In the genomic region with DNA sequence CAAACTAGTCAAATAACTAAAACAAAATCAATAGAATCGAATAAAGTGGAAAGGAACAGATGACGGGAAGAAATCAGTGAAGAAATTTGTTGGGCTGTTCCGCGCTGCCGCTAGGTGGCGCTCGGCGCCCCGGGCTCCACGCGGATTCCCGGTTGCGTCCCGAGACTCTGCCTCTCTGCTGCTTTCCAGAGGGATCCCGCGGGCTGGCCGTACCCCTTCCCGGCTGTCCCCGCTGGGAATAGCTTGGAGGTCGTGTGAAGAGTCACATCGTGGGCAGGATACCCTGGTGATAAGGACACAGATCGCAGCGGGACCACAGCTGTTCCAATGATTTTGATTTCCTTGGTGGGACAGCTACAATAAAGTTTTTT, we compare ENCODE assay signal across 8 mouse cellular contexts. TPM values are rescaled to one million over a fixed set of nuclear protein-coding genes. Genes with fewer than 3 reads are reported as not detected.
DNase-seq lines count a peak whose midpoint lies in the region; ATAC-seq lines count a peak whose summit lies in the region.

No protein-coding gene starts in this region.

- H3K9me3 ChIP-seq in hindbrain, embryonic 16.5 days (ENCODE audit: control insufficient read depth, low read length): no peaks in the 10 kb centered on the region

- peak; percentile 60; the same call in 1 of the 2 replicates for ATAC-seq in hindbrain, embryonic 16.5 days
- ATAC-seq in megakaryocyte progenitor cell, adult 5-6 weeks (replicated peaks; ENCODE audit: poor library complexity): peak; percentile 51
- ATAC-seq in activated CD4-positive, CD25-positive, alpha-beta regulatory T cell, adult 4 months: no peak

- peak; percentile 62 for DNase-seq in adipocyte (ENCODE audit: low spot score)
- DNase-seq in cerebellum, postnatal 14 days: peak; percentile 78 to 79
- peak; percentile 34 to 42 for DNase-seq in gastrocnemius, adult 8-10 months (ENCODE audit: low spot score in 2 of 2)
- peak; percentile 38 to 43 for DNase-seq in left cerebral cortex, postnatal 25 days (ENCODE audit: low spot score in 2 of 2)
- peak; percentile 61 for DNase-seq in right cerebral cortex, postnatal 25 days

- H3K27ac ChIP-seq in hindbrain, embryonic 16.5 days (ENCODE audit: low read depth, low read length): no peak overlapping the region

- peak overlapping the region; percentile 54 for H3K4me2 ChIP-seq in hindbrain, embryonic 16.5 days (ENCODE audit: low read length)

- H3K4me1 ChIP-seq in hindbrain, embryonic 16.5 days (ENCODE audit: control insufficient read depth, insufficient read depth, low read depth, low read length): peaks cover 4% of the 10 kb centered on the region; the same call in 1 of the 2 replicates

- H3K9ac ChIP-seq in hindbrain, embryonic 16.5 days (ENCODE audit: low read depth, low read length): no peak overlapping the region; the same call in 1 of the 2 replicates

- WGBS in hindbrain, embryonic 16.5 days: 1% methylated on average over 23 of the region's 23 CpGs

- no peaks in the 10 kb centered on the region for H3K27me3 ChIP-seq in hindbrain, embryonic 16.5 days (replicated peaks; ENCODE audit: control insufficient read depth, insufficient read depth, low read length)

- intact Hi-C loops in left cerebral cortex, postnatal 25 days (cut with DNase I): loop anchor here (5.0 kb wide), 1 partner anchor 166 kb away; no protein-coding TSS in a partner anchor

- peaks cover 8% of the 10 kb centered on the region; the same call in 1 of the 2 replicates for H3K36me3 ChIP-seq in hindbrain, embryonic 16.5 days (ENCODE audit: control insufficient read depth, insufficient read depth, low read length)

- H3K4me3 ChIP-seq in hindbrain, embryonic 16.5 days (ENCODE audit: low read length): peak overlapping the region; percentile 25

RNA-seq across cellular contexts. Expression of a gene that starts 19.6 kb away (rescaled TPM):
- total RNA-seq in gastrocnemius, adult 8-10 months (2022): not detected
- polyA plus RNA-seq in hindbrain, embryonic 16.5 days (2015; fragmentation: Nextera tagmentation; extraction: Ambion mirVana): 0.14 and 0.24 TPM in 2 replicates
- under 1 TPM; 0.69 TPM for total RNA-seq in left cerebral cortex, postnatal 25 days (2021)
- 0.02 TPM in 1 of 2 replicates, not detected in the other for total RNA-seq in megakaryocyte progenitor cell, adult 5-6 weeks (2015)
- total RNA-seq in megakaryocyte progenitor cell, adult 5-6 weeks (2017): not detected in 2 replicates
- under 1 TPM in 1 of 2 experiments, not detected in 1; 0.07 TPM for polyA plus RNA-seq in activated CD4-positive, CD25-positive, alpha-beta regulatory T cell, adult 4 months (2017; shearing (Covaris generic))

RNA-seq across cellular contexts. Expression of a gene that starts 56.2 kb away (rescaled TPM):
- total RNA-seq in gastrocnemius, adult 8-10 months (2022): 10 to 100 TPM; 13.6 to 18.4 (median 15.9) TPM
- 52.1 and 57.1 TPM in 2 replicates for polyA plus RNA-seq in hindbrain, embryonic 16.5 days (2015; fragmentation: Nextera tagmentation; extraction: Ambion mirVana)
- 10 to 100 TPM; 45.0 to 46.8 TPM for total RNA-seq in left cerebral cortex, postnatal 25 days (2021)
- 23.3 and 23.7 TPM in 2 replicates for total RNA-seq in megakaryocyte progenitor cell, adult 5-6 weeks (2015)
- total RNA-seq in megakaryocyte progenitor cell, adult 5-6 weeks (2017): 48.1 and 55.7 TPM in 2 replicates
- polyA plus RNA-seq in activated CD4-positive, CD25-positive, alpha-beta regulatory T cell, adult 4 months (2017; shearing (Covaris generic)): 10 to 100 TPM; 20.6 to 27.2 TPM
